Mouse (Mus musculus): ENCODE data around the gene Med13l. TPM values are rescaled to one million over a fixed set of nuclear protein-coding genes. Genes with fewer than 3 reads are reported as not detected.

Med13l gene
- total RNA-seq, 4 experiments from 2014 or later = 94.9 to 137 (median 109) TPM

GRCm38 (mm10) chr5:118591826-118592499, 31.5 kb downstream of the Med13l start:
- DNase-seq (ENCODE audit: low spot score in 2 of 2) = no peak

- peak in 1 of 2 experiments; percentile 48 for DNase-seq (ENCODE audit: low spot score in 2 of 2)
Measured at GRCm38 (mm10) chr5:118594470-118595236, 34.2 kb downstream of the Med13l start.

- DNase-seq (ENCODE audit: low spot score in 2 of 2) = no peak
Measured at GRCm38 (mm10) chr5:118595901-118596300, 35.4 kb downstream of the Med13l start.

GRCm38 (mm10) chr5:118596452-118597092, 36.1 kb downstream of the Med13l start:
- no peak for DNase-seq (ENCODE audit: low spot score in 2 of 2)

- DNase-seq (ENCODE audit: low spot score in 2 of 2) = no peak
Measured at GRCm38 (mm10) chr5:118598601-118599000, 38.1 kb downstream of the Med13l start.

GRCm38 (mm10) chr5:118601452-118601851, 41.0 kb downstream of the Med13l start:
- no peak for DNase-seq (ENCODE audit: low spot score in 2 of 2)

- no peak for DNase-seq (ENCODE audit: low spot score in 2 of 2)
Measured at GRCm38 (mm10) chr5:118602706-118603105, 42.2 kb downstream of the Med13l start.

GRCm38 (mm10) chr5:118605424-118606067, 45.1 kb downstream of the Med13l start:
- no peak for DNase-seq (ENCODE audit: low spot score in 2 of 2)

GRCm38 (mm10) chr5:118606636-118607035, 46.2 kb downstream of the Med13l start:
- no peak for DNase-seq (ENCODE audit: low spot score in 2 of 2)

GRCm38 (mm10) chr5:118607900-118608299, 47.4 kb downstream of the Med13l start:
- DNase-seq (ENCODE audit: low spot score in 2 of 2) = no peak

- DNase-seq (ENCODE audit: low spot score in 2 of 2) = no peak
Measured at GRCm38 (mm10) chr5:118610468-118610867, 50.0 kb downstream of the Med13l start.

- no peak for DNase-seq (ENCODE audit: low spot score in 2 of 2)
Measured at GRCm38 (mm10) chr5:118612956-118613631, 52.6 kb downstream of the Med13l start.

- no peak for DNase-seq (ENCODE audit: low spot score in 2 of 2)
Measured at GRCm38 (mm10) chr5:118613704-118614103, 53.2 kb downstream of the Med13l start.

GRCm38 (mm10) chr5:118614116-118614515, 53.6 kb downstream of the Med13l start:
- no peak for DNase-seq (ENCODE audit: low spot score in 2 of 2)

GRCm38 (mm10) chr5:118614571-118614981, 54.1 kb downstream of the Med13l start:
- no peak for DNase-seq (ENCODE audit: low spot score in 2 of 2)

GRCm38 (mm10) chr5:118618963-118619610, 58.6 kb downstream of the Med13l start:
- DNase-seq (ENCODE audit: low spot score in 2 of 2) = no peak

- DNase-seq (ENCODE audit: low spot score in 2 of 2) = no peak
Measured at GRCm38 (mm10) chr5:118619801-118620200, 59.3 kb downstream of the Med13l start.

- DNase-seq (ENCODE audit: low spot score in 2 of 2) = no peak
Measured at GRCm38 (mm10) chr5:118620330-118620910, 59.9 kb downstream of the Med13l start.

GRCm38 (mm10) chr5:118621877-118622276, 61.4 kb downstream of the Med13l start:
- DNase-seq (ENCODE audit: low spot score in 2 of 2) = no peak

- no peak for DNase-seq (ENCODE audit: low spot score in 2 of 2)
Measured at GRCm38 (mm10) chr5:118622346-118622745, 61.9 kb downstream of the Med13l start.
